Mouse (Mus musculus) MEL (cell line): Measurements from ENCODE around the gene Smtn. TPM values are rescaled to one million over a fixed set of nuclear protein-coding genes. Genes with fewer than 3 reads are reported as not detected.

Source experiments
- DNase-seq: peaks from one replicate; pipeline ENCODE4 v3.0.0; 2011; ENCODE audit warnings: low read depth, low spot score
- H3K27ac ChIP-seq: 2 replicates; pipeline ENCODE4 v1.5.1; 2012; ENCODE audit warnings: low read depth, mild to moderate bottlenecking, control low read depth, low read length, moderate library complexity; ENCODE audit not compliant: control insufficient read depth
- H3K27me3 ChIP-seq, 2 experiments: fragments of 150-350 bp in 1 of 2; sonication (generic) in 1 of 2; 2 replicates each; pipeline ENCODE4 v1.6.1; 2012; ENCODE audit warnings: low read length in 2 of 2, mild to moderate bottlenecking in 2 of 2, improper control_type of control experiment in 1 of 2, moderate library complexity in 1 of 2; ENCODE audit not compliant: insufficient read depth in 2 of 2, control insufficient read depth in 1 of 2
- H3K36me3 ChIP-seq, 2 experiments: 2 replicates each; pipeline ENCODE4 v1.6.1; 2012 to 2014; ENCODE audit warnings: low read length in 2 of 2, improper control_type of control experiment in 1 of 2, inconsistent platforms in 1 of 2, mild to moderate bottlenecking in 1 of 2; ENCODE audit not compliant: insufficient read depth in 2 of 2, control insufficient read depth in 1 of 2
- H3K4me1 ChIP-seq, 2 experiments: fragments of 150-350 bp in 1 of 2; sonication (generic) in 1 of 2; 2 replicates each; pipeline ENCODE4 v1.6.1; 2012; ENCODE audit warnings: low read length in 2 of 2, improper control_type of control experiment in 1 of 2, mild to moderate bottlenecking in 1 of 2; ENCODE audit not compliant: insufficient read depth in 2 of 2, control insufficient read depth in 1 of 2
- H3K4me3 ChIP-seq, 2 experiments: fragments of 150-350 bp in 1 of 2; sonication (generic) in 1 of 2; 2 replicates each; pipeline ENCODE4 v1.5.1; 2012; ENCODE audit warnings: low read depth in 2 of 2, low read length in 2 of 2, mild to moderate bottlenecking in 2 of 2, moderate library complexity in 2 of 2, control low read depth in 1 of 2, improper control_type of control experiment in 1 of 2; ENCODE audit not compliant: control insufficient read depth in 1 of 2, insufficient read depth in 1 of 2
- H3K79me2 ChIP-seq: 2 replicates; pipeline ENCODE4 v1.6.1; 2012; ENCODE audit warnings: mild to moderate bottlenecking, low read length, moderate library complexity; ENCODE audit not compliant: control insufficient read depth, poor library complexity, insufficient read depth
- H3K9ac ChIP-seq: 2 replicates; pipeline ENCODE4 v1.6.1; 2012; ENCODE audit warnings: low read depth, mild to moderate bottlenecking, control low read depth, low read length, moderate library complexity; ENCODE audit not compliant: control insufficient read depth, poor library complexity, severe bottlenecking
- H3K9me3 ChIP-seq: fragments of 150-350 bp; sonication (generic); replicated peaks from 2 replicates; pipeline ENCODE4 v1.6.1; 2012; ENCODE audit warnings: mild to moderate bottlenecking, low read length, improper control_type of control experiment, moderate library complexity; ENCODE audit not compliant: insufficient read depth
- BHLHE40 ChIP-seq: IDR thresholded peaks from 2 replicates; pipeline ENCODE4 v1.6.1; 2012; ENCODE audit warnings: low read depth, mild to moderate bottlenecking, inconsistent platforms, low read length, improper control_type of control experiment, borderline replicate concordance
- CHD1 ChIP-seq: IDR thresholded peaks from 2 replicates; pipeline ENCODE4 v1.6.1; 2012; ENCODE audit warnings: low read depth, mild to moderate bottlenecking, inconsistent platforms, low read length, improper control_type of control experiment
- CHD2 ChIP-seq: IDR thresholded peaks from 2 replicates; pipeline ENCODE4 v1.6.1; 2011; ENCODE audit warnings: low read length, improper control_type of control experiment
- CTCF ChIP-seq, 3 experiments: IDR thresholded peaks in 2 of 3; conservative IDR thresholded peaks in 1 of 3; 2 replicates each; pipeline ENCODE4 v1.5.1; 2011 to 2012; ENCODE audit warnings: low read length in 3 of 3, low read depth in 2 of 3, mild to moderate bottlenecking in 2 of 3, improper control_type of control experiment in 1 of 3, inconsistent platforms in 1 of 3, mixed read lengths in 1 of 3, moderate library complexity in 1 of 3; ENCODE audit not compliant: control insufficient read depth in 1 of 3, insufficient read depth in 1 of 3, poor library complexity in 1 of 3, severe bottlenecking in 1 of 3
- E2F4 ChIP-seq: IDR thresholded peaks from 2 replicates; pipeline ENCODE4 v1.6.1; 2011; ENCODE audit warnings: low read depth, low read length, improper control_type of control experiment, borderline replicate concordance
- EP300 ChIP-seq, 2 experiments: IDR thresholded peaks; 2 replicates each; pipeline ENCODE4 v1.6.1; 2011; ENCODE audit warnings: improper control_type of control experiment in 2 of 2, low read length in 2 of 2, low read depth in 1 of 2, mild to moderate bottlenecking in 1 of 2
- ETS1 ChIP-seq: IDR thresholded peaks from 2 replicates; pipeline ENCODE4 v1.6.1; 2012; ENCODE audit warnings: low read depth, mild to moderate bottlenecking, inconsistent platforms, low read length, improper control_type of control experiment, moderate library complexity
- GABPA ChIP-seq: IDR thresholded peaks from 2 replicates; pipeline ENCODE4 v1.6.1; 2012; ENCODE audit warnings: low read depth, mild to moderate bottlenecking, inconsistent platforms, low read length, improper control_type of control experiment, moderate library complexity
- GATA1 ChIP-seq: IDR thresholded peaks from 2 replicates; pipeline ENCODE4 v1.6.1; 2011; ENCODE audit warnings: low read depth, low read length, improper control_type of control experiment
- HCFC1 ChIP-seq: IDR thresholded peaks from 2 replicates; pipeline ENCODE4 v1.6.1; 2012; ENCODE audit warnings: low read depth, mild to moderate bottlenecking, inconsistent platforms, low read length, improper control_type of control experiment, moderate library complexity
- JUND ChIP-seq: IDR thresholded peaks from 2 replicates; pipeline ENCODE4 v1.6.1; 2011; ENCODE audit warnings: low read depth, mild to moderate bottlenecking, improper control_type of control experiment, low read length
- KAT2A ChIP-seq: conservative IDR thresholded peaks from 2 replicates; pipeline ENCODE4 v1.6.1; 2012; ENCODE audit warnings: low read depth, low read length, improper control_type of control experiment, inconsistent platforms
- MAFK ChIP-seq: IDR thresholded peaks from 2 replicates; pipeline ENCODE4 v1.6.1; 2011; ENCODE audit warnings: low read depth, mild to moderate bottlenecking, low read length, improper control_type of control experiment, borderline replicate concordance
- MAX ChIP-seq: IDR thresholded peaks from 2 replicates; pipeline ENCODE4 v1.6.1; 2011; ENCODE audit warnings: low read length, improper control_type of control experiment
- MAZ ChIP-seq: IDR thresholded peaks from 2 replicates; pipeline ENCODE4 v1.6.1; 2012; ENCODE audit warnings: low read depth, mild to moderate bottlenecking, inconsistent platforms, low read length, improper control_type of control experiment
- MEF2A ChIP-seq: IDR thresholded peaks from 2 replicates; pipeline ENCODE4 v1.6.1; 2014; ENCODE audit warnings: low read depth, mild to moderate bottlenecking, inconsistent platforms, low read length, improper control_type of control experiment; ENCODE audit not compliant: poor library complexity, insufficient replicate concordance, severe bottlenecking; ENCODE audit errors: extremely low read depth
- MXI1 ChIP-seq: IDR thresholded peaks from 2 replicates; pipeline ENCODE4 v1.6.1; 2011; ENCODE audit warnings: mild to moderate bottlenecking, low read depth, low read length, improper control_type of control experiment
- MYB ChIP-seq: IDR thresholded peaks from 2 replicates; pipeline ENCODE4 v1.6.1; 2011; ENCODE audit warnings: mild to moderate bottlenecking, low read depth, low read length, improper control_type of control experiment
- MYC ChIP-seq: IDR thresholded peaks from 2 replicates; pipeline ENCODE4 v1.6.1; 2011; ENCODE audit warnings: low read depth, mild to moderate bottlenecking, low read length, improper control_type of control experiment, moderate library complexity
- NELFE ChIP-seq: IDR thresholded peaks from 2 replicates; pipeline ENCODE4 v1.6.1; 2011; ENCODE audit warnings: low read depth, low read length, improper control_type of control experiment
- NRF1 ChIP-seq: IDR thresholded peaks from 2 replicates; pipeline ENCODE4 v1.6.1; 2014; ENCODE audit warnings: low read depth, mild to moderate bottlenecking, inconsistent platforms, low read length, improper control_type of control experiment, moderate library complexity; ENCODE audit not compliant: poor library complexity, insufficient read depth, severe bottlenecking
- POLR2A ChIP-seq, 2 experiments: IDR thresholded peaks; 2 replicates each; pipeline ENCODE4 v1.6.1; 2011 to 2012; ENCODE audit warnings: low read length in 2 of 2, mild to moderate bottlenecking in 2 of 2, control low read depth in 1 of 2, improper control_type of control experiment in 1 of 2, low read depth in 1 of 2, moderate library complexity in 1 of 2; ENCODE audit not compliant: control insufficient read depth in 1 of 2, insufficient read depth in 1 of 2, poor library complexity in 1 of 2
- POLR2AphosphoS2 ChIP-seq: IDR thresholded peaks from 2 replicates; pipeline ENCODE4 v1.6.1; 2011; ENCODE audit warnings: low read length, improper control_type of control experiment
- POLR2AphosphoS5 ChIP-seq: IDR thresholded peaks from 2 replicates; pipeline ENCODE4 v1.6.1; 2012; ENCODE audit warnings: low read depth, borderline replicate concordance, mild to moderate bottlenecking, inconsistent platforms, low read length, moderate library complexity, mixed read lengths
- RAD21 ChIP-seq: IDR thresholded peaks from 2 replicates; pipeline ENCODE4 v1.6.1; 2011; ENCODE audit warnings: mild to moderate bottlenecking, low read depth, low read length, improper control_type of control experiment
- RCOR1 ChIP-seq: IDR thresholded peaks from 2 replicates; pipeline ENCODE4 v1.6.1; 2012; ENCODE audit warnings: low read depth, mild to moderate bottlenecking, inconsistent platforms, low read length, improper control_type of control experiment
- SIN3A ChIP-seq: IDR thresholded peaks from 2 replicates; pipeline ENCODE4 v1.6.1; 2012; ENCODE audit warnings: low read length, improper control_type of control experiment, inconsistent platforms
- SMC3 ChIP-seq: IDR thresholded peaks from 2 replicates; pipeline ENCODE4 v1.6.1; 2011; ENCODE audit warnings: low read depth, low read length, improper control_type of control experiment
- TAL1 ChIP-seq: IDR thresholded peaks from 2 replicates; pipeline ENCODE4 v1.6.1; 2012; ENCODE audit warnings: mild to moderate bottlenecking, inconsistent platforms, low read length, moderate library complexity, mixed read lengths
- TBP ChIP-seq: IDR thresholded peaks from 2 replicates; pipeline ENCODE4 v1.8.0; 2011; ENCODE audit warnings: low read depth, low read length, improper control_type of control experiment
- TCF12 ChIP-seq: IDR thresholded peaks from 2 replicates; pipeline ENCODE4 v1.6.1; 2014; ENCODE audit warnings: low read depth, mild to moderate bottlenecking, inconsistent platforms, low read length, improper control_type of control experiment, moderate library complexity
- UBTF ChIP-seq: IDR thresholded peaks from 2 replicates; pipeline ENCODE4 v1.6.1; 2012; ENCODE audit warnings: low read depth, mild to moderate bottlenecking, inconsistent platforms, low read length, improper control_type of control experiment, moderate library complexity, borderline replicate concordance; ENCODE audit not compliant: insufficient read depth
- USF1 ChIP-seq: IDR thresholded peaks from 2 replicates; pipeline ENCODE4 v1.6.1; 2014; ENCODE audit warnings: low read depth, mild to moderate bottlenecking, inconsistent platforms, low read length, improper control_type of control experiment, moderate library complexity
- USF2 ChIP-seq, 2 experiments: IDR thresholded peaks; 2 replicates each; pipeline ENCODE4 v1.6.1; 2011 to 2012; ENCODE audit warnings: improper control_type of control experiment in 2 of 2, low read length in 2 of 2, borderline replicate concordance in 1 of 2, inconsistent platforms in 1 of 2, low read depth in 1 of 2, mild to moderate bottlenecking in 1 of 2; ENCODE audit not compliant: insufficient read depth in 1 of 2
- ZC3H11A ChIP-seq: IDR thresholded peaks from 2 replicates; pipeline ENCODE4 v1.6.1; 2012; ENCODE audit warnings: low read depth, mild to moderate bottlenecking, inconsistent platforms, low read length, improper control_type of control experiment
- ZKSCAN1 ChIP-seq: IDR thresholded peaks from 2 replicates; pipeline ENCODE4 v1.6.1; 2012; ENCODE audit warnings: low read depth, mild to moderate bottlenecking, inconsistent platforms, low read length, improper control_type of control experiment, moderate library complexity
- ZMIZ1 ChIP-seq: IDR thresholded peaks from 2 replicates; pipeline ENCODE4 v1.6.1; 2012; ENCODE audit warnings: low read depth, mild to moderate bottlenecking, inconsistent platforms, low read length, improper control_type of control experiment, moderate library complexity
- ZNF384 ChIP-seq: IDR thresholded peaks from 2 replicates; pipeline ENCODE4 v1.6.1; 2012; ENCODE audit warnings: low read depth, mild to moderate bottlenecking, inconsistent platforms, low read length, improper control_type of control experiment
- polyA plus RNA-seq, 2 experiments: library from polyadenylated mRNA; stranded (reverse) in 1 of 2; unstranded in 1 of 2; fragments of >175 nt in 1 of 2; fragments of >200 nt in 1 of 2; gene quantifications; 2 replicates each; pipeline versions ENCODE4 v1.2.1 to v1.2.4; 2012; ENCODE audit warnings: low replicate concordance in 2 of 2, low read depth in 1 of 2; ENCODE audit not compliant: insufficient read length in 2 of 2, insufficient read depth in 1 of 2, missing spikeins in 1 of 2
- total RNA-seq: library from RNA; depleted of rRNA; stranded (reverse); fragments of 300-350 nt; gene quantifications from 2 replicates; pipeline ENCODE4 v1.2.3, GENCODE M21; 2012

The Smtn gene
- total and polyA plus RNA-seq, 3 experiments = 203 to 370 TPM; not detected in 1

GRCm38 (mm10) chr11:3472484-3472883 is 67.9 kb downstream of the Smtn start:
- Histone ChIP-seq H3K79me2 (no peaks in the 10 kb centered on the region), H3K27me3 (no peaks in the 10 kb centered on the region; a peak in 1 of 4 replicates), H3K27ac (no peak overlapping the region), H3K9me3 (no peaks in the 10 kb centered on the region), H3K9ac (no peak overlapping the region), H3K4me3 (no peak overlapping the region), H3K36me3 (no peaks in the 10 kb centered on the region), H3K4me1 (no peaks in the 10 kb centered on the region)
- DNase-seq = peak; percentile 92
- TF ChIP-seq SIN3A (peak; percentile 77; the same call in 1 of the 2 replicates), MYC (no peak), SMC3 (peak; percentile 99), USF1 (no peak), TCF12 (peak; percentile 41; the same call in 1 of the 2 replicates), CTCF (IDR thresholded peaks at IDR 0.05 in 2 of 3, conservative IDR thresholded peaks at IDR 0.05 in 1 of 3; ENCODE audit: control insufficient read depth in 1 of 3, insufficient read depth in 1 of 3, low read depth in 2 of 3, low read length in 3 of 3, poor library complexity in 1 of 3, severe bottlenecking in 1 of 3) (peak; percentile 90 to 100 (median 97)), MXI1 (peak; percentile 48; the same call in 1 of the 2 replicates), HCFC1 (no peak), POLR2A (IDR thresholded peaks at IDR 0.05; ENCODE audit: control insufficient read depth in 1 of 2, insufficient read depth in 1 of 2, low read depth in 1 of 2, low read length in 2 of 2, poor library complexity in 1 of 2) (no peak), CHD2 (no peak), POLR2AphosphoS5 (no peak), KAT2A (no peak), USF2 (IDR thresholded peaks at IDR 0.05; ENCODE audit: borderline replicate concordance in 1 of 2, insufficient read depth in 1 of 2, low read depth in 1 of 2, low read length in 2 of 2) (no peak), GABPA (no peak), ZKSCAN1 (no peak), EP300 (IDR thresholded peaks at IDR 0.05; ENCODE audit: low read depth in 1 of 2, low read length in 2 of 2) (no peak; a peak in 1 of 4 replicates), TBP (no peak), ZC3H11A (peak; percentile 97), E2F4 (no peak), NRF1 (no peak), MAZ (no peak), POLR2AphosphoS2 (no peak), GATA1 (peak; percentile 55), ZMIZ1 (no peak), BHLHE40 (no peak; the same call in 1 of the 2 replicates), MYB (no peak), JUND (peak; percentile 74), MEF2A (no peak), RCOR1 (0 out of 2 replicates have a peak, but pooled peaks have one; percentile 18), CHD1 (no peak), ETS1 (no peak), MAX (no peak), TAL1 (no peak), MAFK (no peak), RAD21 (no peak; the same call in none of the 2 replicates), NELFE (no peak), UBTF (no peak), ZNF384 (0 out of 2 replicates have a peak, but pooled peaks have one; percentile 16)
